Comparison of ENCODE assay signal across 25 mouse cellular contexts in genomic region chr17:45828284-45828824, GRCm38 (mm10).
DNase-seq lines count a peak whose midpoint lies in the region; ATAC-seq and TF ChIP-seq lines count a peak whose summit lies in the region.
"Had no signal": no experiment of that assay in that cellular context is flagged by ENCODE, and none has a peak within 500 bp of the region (broad histone marks: within the 10 kb centered on the region; RNA-seq: fewer than 3 reads in every experiment).

No protein-coding gene starts in this region.

- H3K79me2 ChIP-seq in C2C12 (ENCODE audit: control insufficient read depth, insufficient read depth), result no peaks in the 10 kb centered on the region

- ATAC-seq in hematopoietic stem cell, adult 5-6 weeks (replicated peaks in 1 of 2; ENCODE audit: insufficient read depth in 1 of 2, low FRiP score in 2 of 2, low TSS enrichment in 1 of 2, low read depth in 1 of 2, poor library complexity in 2 of 2, severe bottlenecking in 2 of 2), result peak; percentile 58 to 93
- ATAC-seq: CD4-positive, CD25-positive, alpha-beta regulatory T cell, adult 4 months; forebrain, embryonic 13.5 days; inflammation-experienced regulatory T-cells, adult 6 months; liver, postnatal 0 days; lung, postnatal 0 days had no signal

- no peaks in the 10 kb centered on the region for H3K4me1 ChIP-seq in testis, adult 2 months (ENCODE audit: control insufficient read depth, insufficient read depth, low read length)
- H3K4me1 ChIP-seq: heart, embryonic 12.5 days had no signal

- H3K36me3 ChIP-seq in testis, adult 2 months (ENCODE audit: control insufficient read depth, insufficient read depth, low read length), result no peaks in the 10 kb centered on the region
- no peaks in the 10 kb centered on the region for H3K36me3 ChIP-seq in C2C12 (ENCODE audit: control insufficient read depth, insufficient read depth)
- H3K36me3 ChIP-seq: embryonic facial prominence, embryonic 12.5 days; heart, embryonic 12.5 days; neural tube, embryonic 12.5 days had no signal

- TF ChIP-seq POLR2A in testis, adult 2 months (IDR thresholded peaks at IDR 0.05; ENCODE audit: control insufficient read depth, low read depth, low read length), result no peak

- H3K4me3 ChIP-seq in testis, adult 2 months (ENCODE audit: control insufficient read depth, low read depth, low read length), result peak overlapping the region; percentile 11; the same call in 1 of the 2 replicates
- H3K4me3 ChIP-seq in C2C12 (ENCODE audit: insufficient read depth, poor library complexity, severe bottlenecking), result no peak overlapping the region
- H3K4me3 ChIP-seq: embryonic facial prominence, embryonic 12.5 days; forebrain, embryonic 13.5 days; heart, embryonic 12.5 days; neural tube, embryonic 12.5 days had no signal

- H3ac ChIP-seq in C2C12 (ENCODE audit: control insufficient read depth, insufficient read length, low read depth), result no peak overlapping the region

- no peak for DNase-seq in testis, postnatal 10 days (ENCODE audit: low spot score)
- no peak for DNase-seq in lung, postnatal 36 days
- no peak for DNase-seq in adrenal gland, adult 18-20 months (ENCODE audit: low spot score in 2 of 2)
- DNase-seq in urinary bladder, postnatal 36 days (ENCODE audit: low spot score in 2 of 2), result no peak
- DNase-seq: cerebellum, adult 11-12 months; cerebellum, postnatal 10 days; gastrocnemius, postnatal 10 days; heart, adult 11 months; heart, postnatal 10 days; kidney, adult 2 months; kidney, postnatal 10 days; liver, postnatal 0 days; midbrain, embryonic 14.5 days; right cerebral cortex, postnatal 14 days had no signal

- no peak for TF ChIP-seq CTCF in testis, adult 2 months (IDR thresholded peaks at IDR 0.05; ENCODE audit: control insufficient read depth, insufficient read depth, insufficient replicate concordance, low read depth, low read length)
- TF ChIP-seq CTCF in C2C12 (IDR thresholded peaks at IDR 0.05; ENCODE audit: control insufficient read depth, insufficient read depth, insufficient read length), result no peak

- no peaks in the 10 kb centered on the region for H3K79me3 ChIP-seq in C2C12 (ENCODE audit: low read depth)

- H3K27ac ChIP-seq in testis, adult 2 months (ENCODE audit: control insufficient read depth, insufficient read depth, low read depth, low read length), result no peak overlapping the region
- H3K27ac ChIP-seq: embryonic facial prominence, embryonic 12.5 days; forebrain, embryonic 13.5 days; hindbrain, embryonic 14.5 days; neural tube, embryonic 12.5 days had no signal

- no peaks in the 10 kb centered on the region for H3K27me3 ChIP-seq in testis, adult 2 months (ENCODE audit: control insufficient read depth, insufficient read depth, low read length)
- no peaks in the 10 kb centered on the region for H3K27me3 ChIP-seq in C2C12 (ENCODE audit: control insufficient read depth, insufficient read depth, insufficient read length)
- H3K27me3 ChIP-seq: embryonic facial prominence, embryonic 12.5 days; forebrain, embryonic 13.5 days; neural tube, embryonic 12.5 days had no signal

TF ChIP-seq in C2C12, 6 proteins besides CTCF, POLR2A, EP300 and RAD21:
- TF ChIP-seq CEBPB (IDR thresholded peaks at IDR 0.05; ENCODE audit: low read depth), result no peak
- TF ChIP-seq MYOG (IDR thresholded peaks at IDR 0.05; ENCODE audit: control insufficient read depth, extremely low read depth, insufficient read length), result no peak
- peak; percentile 61 for TF ChIP-seq MAX (IDR thresholded peaks at IDR 0.05)
- no peak for TF ChIP-seq USF1 (IDR thresholded peaks at IDR 0.05; ENCODE audit: low read depth)
- TF ChIP-seq FOSL1 (IDR thresholded peaks at IDR 0.05; ENCODE audit: insufficient read depth, low read length, poor library complexity, severe bottlenecking), result no peak
- peak; percentile 45 for TF ChIP-seq MYOD1 (IDR thresholded peaks at IDR 0.05; ENCODE audit: control insufficient read depth, insufficient read length, low read depth)
TF ChIP-seq in C2C12: peak in this region for 2.
